Mouse (Mus musculus) heart, postnatal 4 days (tissue): ENCODE measurements at regions not wholly inside any gene's neighbourhood (a gene's known extent, or its start where the extent isn't known, plus 50 kb on each side); places are given as distances from the start of the nearest gene placed in this dataset.

Experiments
- DNase-seq: peaks from one replicate; pipeline ENCODE4 v3.0.0; 2021

- DNase-seq, result no peak
Measured at GRCm38 (mm10) chr13:110540543-110541265, 145.9 kb downstream of the Plk2 start.

GRCm38 (mm10) chr13:110541288-110542148 lies 146.7 kb downstream of the Plk2 start:
- no peak for DNase-seq

- no peak for DNase-seq
Measured at GRCm38 (mm10) chr13:110542303-110543065, 147.6 kb downstream of the Plk2 start.

GRCm38 (mm10) chr13:110545454-110545853 lies 150.6 kb downstream of the Plk2 start:
- DNase-seq, result peak; percentile 23

- DNase-seq, result no peak
Measured at GRCm38 (mm10) chr13:110555529-110556319, 160.9 kb downstream of the Plk2 start.

- no peak for DNase-seq
Measured at GRCm38 (mm10) chr13:110556355-110557095, 161.7 kb downstream of the Plk2 start.

GRCm38 (mm10) chr13:110557930-110558727 lies 163.3 kb downstream of the Plk2 start:
- peak; percentile 43 for DNase-seq

- DNase-seq, result no peak
Measured at GRCm38 (mm10) chr13:110560566-110560965, 165.7 kb downstream of the Plk2 start.

GRCm38 (mm10) chr13:110562499-110562898 lies 167.7 kb downstream of the Plk2 start:
- DNase-seq, result no peak

GRCm38 (mm10) chr13:110562902-110563301 lies 168.1 kb downstream of the Plk2 start:
- DNase-seq, result peak; percentile 32

- DNase-seq, result no peak
Measured at GRCm38 (mm10) chr13:110563967-110564366, 169.1 kb downstream of the Plk2 start.

GRCm38 (mm10) chr13:110568482-110569179 lies 173.8 kb downstream of the Plk2 start:
- no peak for DNase-seq

GRCm38 (mm10) chr13:110569180-110569512 lies 174.3 kb downstream of the Plk2 start:
- DNase-seq, result no peak

- DNase-seq, result no peak
Measured at GRCm38 (mm10) chr13:110570386-110570785, 175.5 kb downstream of the Plk2 start.

- DNase-seq, result no peak
Measured at GRCm38 (mm10) chr13:110573360-110574065, 178.7 kb downstream of the Plk2 start.

- DNase-seq, result no peak
Measured at GRCm38 (mm10) chr13:110574764-110575471, 180.1 kb downstream of the Plk2 start.

GRCm38 (mm10) chr13:110578159-110578558 lies 183.3 kb downstream of the Plk2 start:
- DNase-seq, result no peak

- DNase-seq, result no peak
Measured at GRCm38 (mm10) chr13:110580166-110580565, 185.3 kb downstream of the Plk2 start.

GRCm38 (mm10) chr13:110580570-110580969 lies 185.7 kb downstream of the Plk2 start:
- no peak for DNase-seq
